Mouse (Mus musculus): ENCODE data around the gene Mgst3.

Mgst3 gene

DNA sequence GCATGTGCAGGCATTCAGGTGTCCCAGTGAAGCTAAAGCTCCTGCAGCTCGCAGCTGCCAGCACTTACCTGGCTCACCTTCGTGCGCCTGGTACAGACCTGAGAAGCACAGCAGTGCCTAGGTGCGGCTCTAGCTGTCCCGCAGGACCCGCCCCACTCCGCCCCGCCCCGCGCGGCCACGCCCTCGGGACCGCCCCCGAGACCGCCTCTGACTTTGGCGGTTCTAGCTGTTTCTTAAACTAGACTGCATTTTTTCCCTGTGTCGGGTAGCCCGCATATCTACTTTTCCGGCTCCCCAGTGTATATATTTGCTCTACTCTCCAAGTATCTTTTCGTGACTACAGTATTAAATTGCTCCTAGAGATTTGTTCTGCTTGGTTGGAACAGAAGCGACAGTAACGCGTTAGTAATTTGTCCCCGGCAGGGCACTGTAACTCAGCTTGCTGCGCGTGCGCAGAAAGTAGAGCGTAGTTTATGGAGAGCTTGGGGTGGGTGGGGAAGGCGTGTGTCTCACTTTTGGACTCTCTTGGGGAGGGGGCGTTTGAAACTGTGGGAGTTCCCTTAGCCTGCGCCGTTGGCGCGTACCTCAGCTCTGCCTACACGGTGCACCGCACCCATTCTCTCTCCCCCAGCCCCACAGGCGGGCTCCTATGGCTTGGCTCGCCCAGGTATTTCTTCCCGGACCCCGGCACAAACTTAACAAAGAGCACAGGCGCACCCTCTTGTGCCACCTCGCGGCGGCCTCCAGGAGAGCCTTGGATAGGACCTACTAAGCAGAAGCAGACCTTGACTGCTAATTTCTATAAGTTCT lies at the start of gene Mgst3:
TSS of gene Mgst3 (minus strand) at position 159 of the 810 bp plus-strand sequence.
- no peak for TF ChIP-seq GATA4 (IDR thresholded peaks at IDR 0.05; ENCODE audit: insufficient replicate concordance, low read length)

DNA sequence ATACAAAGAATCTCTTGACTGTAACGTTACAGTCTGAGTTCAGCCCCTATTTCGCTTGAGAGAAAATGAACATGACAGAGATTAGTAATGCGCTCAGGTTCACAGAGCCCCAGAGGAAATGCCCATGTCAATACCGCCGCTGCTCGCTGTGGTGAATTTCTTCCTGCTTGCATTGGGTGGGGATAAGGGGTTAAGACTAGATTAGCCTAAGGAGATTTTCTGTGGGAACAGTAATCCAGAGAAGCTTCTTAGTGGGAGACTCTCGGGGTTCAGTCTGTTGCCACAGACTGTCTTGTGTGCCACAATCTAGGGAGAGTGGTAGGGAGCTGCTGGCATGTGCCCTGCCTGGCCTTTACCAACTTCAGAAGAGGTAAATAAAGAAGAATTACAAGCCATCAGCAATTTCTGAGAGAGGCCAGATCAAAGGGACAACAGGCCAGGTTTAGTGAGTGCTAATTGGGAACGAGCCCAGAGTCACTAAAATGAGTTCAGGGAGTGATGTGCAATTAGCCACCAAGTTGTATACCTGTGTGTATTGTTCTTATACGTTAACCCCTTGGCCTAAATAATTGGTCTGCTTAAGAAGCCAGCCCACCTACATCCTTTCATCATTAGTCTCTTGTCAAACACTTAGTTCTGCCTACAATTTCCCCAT lies 44.7 kb upstream of the Mgst3 start:
- no peak for TF ChIP-seq GATA4 (IDR thresholded peaks at IDR 0.05; ENCODE audit: insufficient replicate concordance, low read length)

- no peak for TF ChIP-seq GATA4 (IDR thresholded peaks at IDR 0.05; ENCODE audit: insufficient replicate concordance, low read length)
Measured at GRCm38 (mm10) chr1:167437091-167437490, 43.5 kb upstream of the Mgst3 start.

DNA sequence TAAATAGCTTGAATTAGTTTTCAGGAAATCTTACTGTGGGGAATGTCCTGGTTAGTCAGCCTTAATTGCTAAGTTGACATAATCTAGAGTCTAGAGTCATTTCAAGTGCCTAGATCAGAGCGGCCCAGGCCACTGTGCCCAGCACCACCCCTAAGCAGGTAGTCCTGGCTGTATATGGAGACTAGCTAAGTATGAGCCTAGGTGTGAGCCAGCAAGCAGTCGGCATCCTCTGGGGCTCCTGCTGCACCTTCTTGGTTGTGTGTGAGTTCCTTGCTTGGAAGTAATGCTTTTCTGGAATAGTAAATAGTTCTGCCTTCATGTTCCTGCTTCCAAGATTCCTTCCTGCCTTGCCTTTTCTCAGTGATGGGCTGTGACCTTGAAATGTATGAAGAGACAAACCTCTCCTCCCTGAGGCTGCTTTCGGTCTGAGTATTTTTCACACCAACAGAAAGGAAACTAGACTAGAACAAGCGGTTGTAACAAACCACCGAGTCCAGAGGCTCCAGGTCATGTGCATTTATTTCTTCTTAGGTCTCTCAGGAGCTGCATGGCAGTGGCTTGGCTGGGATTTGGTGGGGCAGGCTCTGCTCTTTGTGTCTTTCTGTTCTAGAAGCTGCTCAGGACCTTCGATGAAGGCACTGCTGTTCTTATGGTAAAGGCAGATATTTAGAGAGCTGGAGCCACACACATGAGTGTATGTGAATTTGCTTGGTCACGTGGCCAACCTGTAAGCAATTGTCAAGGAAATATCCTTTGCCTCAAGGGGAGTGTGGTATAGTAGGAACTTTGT lies 42.7 kb upstream of the Mgst3 start:
- TF ChIP-seq GATA4 (IDR thresholded peaks at IDR 0.05; ENCODE audit: insufficient replicate concordance, low read length) = no peak

DNA sequence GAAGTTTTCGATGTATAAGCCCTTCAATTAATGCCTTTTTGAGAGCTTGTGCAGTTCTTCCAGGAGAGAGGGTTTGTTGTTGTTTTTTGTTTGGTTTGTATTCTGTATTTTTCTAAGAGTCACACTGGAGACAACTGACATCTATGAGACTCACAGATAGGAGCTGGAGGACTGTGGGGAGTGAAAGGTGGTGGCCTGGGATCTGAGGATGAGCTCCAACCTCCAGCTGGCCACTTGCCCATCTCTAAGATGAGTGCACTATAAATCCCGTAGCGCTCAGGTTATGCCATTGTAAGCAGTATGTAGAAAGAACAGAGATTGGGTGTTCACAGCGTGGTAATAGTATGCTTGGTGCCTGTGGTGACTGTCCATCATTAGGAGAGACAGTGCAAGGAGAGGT lies 41.3 kb upstream of the Mgst3 start:
- TF ChIP-seq GATA4 (IDR thresholded peaks at IDR 0.05; ENCODE audit: insufficient replicate concordance, low read length) = no peak

DNA sequence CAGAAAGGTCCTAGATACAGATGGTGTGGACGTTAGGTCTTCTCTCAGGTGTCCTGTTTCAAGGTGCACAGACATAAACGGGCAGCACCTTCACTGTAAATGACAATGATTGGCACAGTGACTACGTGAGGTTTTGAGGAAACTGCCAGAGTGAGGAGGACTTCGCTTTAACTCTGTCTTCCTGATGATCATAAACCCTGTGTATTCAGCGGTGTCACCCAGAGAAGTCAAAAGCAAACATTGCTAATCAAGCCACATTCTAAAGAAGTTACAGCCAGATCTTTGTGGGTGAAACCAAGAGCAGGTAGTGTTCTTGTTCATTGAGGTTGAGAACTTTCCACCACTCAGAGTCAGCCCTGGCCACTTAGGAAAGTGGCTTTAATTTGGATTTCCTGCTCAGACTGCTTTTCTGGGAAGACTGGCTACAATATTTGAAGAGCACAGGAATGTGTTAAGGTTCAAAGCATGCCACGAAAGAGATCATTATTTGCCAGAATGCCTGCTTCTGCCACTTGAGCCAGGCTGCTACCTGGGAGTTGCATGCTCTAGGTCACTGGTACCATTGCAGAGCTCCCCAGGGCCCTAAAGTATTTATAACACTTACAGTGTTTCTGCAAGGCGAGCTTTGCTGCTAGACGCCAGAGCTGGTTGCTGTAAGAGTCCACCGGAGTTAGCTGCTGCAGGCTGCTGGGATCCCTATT lies 37.5 kb upstream of the Mgst3 start:
- TF ChIP-seq GATA4 (IDR thresholded peaks at IDR 0.05; ENCODE audit: insufficient replicate concordance, low read length) = no peak

- TF ChIP-seq GATA4 (IDR thresholded peaks at IDR 0.05; ENCODE audit: insufficient replicate concordance, low read length) = no peak
Measured at GRCm38 (mm10) chr1:167426681-167427080, 33.0 kb upstream of the Mgst3 start.

- no peak for TF ChIP-seq GATA4 (IDR thresholded peaks at IDR 0.05; ENCODE audit: insufficient replicate concordance, low read length)
Measured at GRCm38 (mm10) chr1:167425572-167425971, 31.9 kb upstream of the Mgst3 start.

- no peak for TF ChIP-seq GATA4 (IDR thresholded peaks at IDR 0.05; ENCODE audit: insufficient replicate concordance, low read length)
Measured at GRCm38 (mm10) chr1:167422501-167423240, 29.0 kb upstream of the Mgst3 start.

DNA sequence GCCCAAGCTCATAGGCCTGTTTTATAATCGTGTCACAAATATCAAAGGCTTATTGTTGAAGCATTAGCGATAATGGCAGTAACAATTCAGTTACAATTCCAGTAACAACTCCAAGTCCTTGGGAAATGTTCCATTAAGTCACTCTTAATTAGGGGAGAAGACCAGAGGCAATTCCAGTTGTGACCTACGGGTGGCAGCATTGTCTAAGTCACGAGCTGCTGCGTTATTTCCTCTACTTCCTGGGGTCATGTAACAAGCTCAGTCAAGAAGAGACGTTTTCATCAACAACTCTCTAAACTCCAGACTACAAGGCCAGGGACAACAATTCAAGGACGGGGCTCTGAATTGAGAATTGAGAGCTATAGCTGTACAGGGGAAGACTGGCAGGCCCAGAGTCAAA lies 21.2 kb upstream of the Mgst3 start:
- no peak for TF ChIP-seq GATA4 (IDR thresholded peaks at IDR 0.05; ENCODE audit: insufficient replicate concordance, low read length)

GRCm38 (mm10) chr1:167411991-167412715 lies 18.5 kb upstream of the Mgst3 start:
- TF ChIP-seq GATA4 (IDR thresholded peaks at IDR 0.05; ENCODE audit: insufficient replicate concordance, low read length) = no peak

DNA sequence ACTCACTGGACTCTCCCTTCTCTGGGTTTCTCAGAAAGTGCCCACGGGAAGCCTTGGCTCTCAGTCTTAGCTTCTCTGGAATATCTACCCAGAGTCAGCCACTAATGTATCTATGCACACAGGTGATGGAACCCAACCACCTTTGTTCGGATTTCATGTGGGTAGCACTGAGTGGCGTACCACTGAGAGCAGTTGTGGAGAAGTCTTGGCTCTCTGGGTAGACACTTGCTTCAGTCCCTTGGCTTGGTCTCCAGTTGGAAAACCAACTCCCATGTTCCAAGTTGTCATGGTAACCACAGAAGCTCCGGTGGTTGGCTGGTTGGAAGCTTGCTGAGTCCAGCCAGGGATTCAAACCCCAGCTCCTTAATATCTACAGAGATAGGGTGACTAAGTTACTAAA lies 16.0 kb upstream of the Mgst3 start:
- no peak for TF ChIP-seq GATA4 (IDR thresholded peaks at IDR 0.05; ENCODE audit: insufficient replicate concordance, low read length)

- no peak for TF ChIP-seq GATA4 (IDR thresholded peaks at IDR 0.05; ENCODE audit: insufficient replicate concordance, low read length)
Measured at GRCm38 (mm10) chr1:167405237-167405636, 11.6 kb upstream of the Mgst3 start.

DNA sequence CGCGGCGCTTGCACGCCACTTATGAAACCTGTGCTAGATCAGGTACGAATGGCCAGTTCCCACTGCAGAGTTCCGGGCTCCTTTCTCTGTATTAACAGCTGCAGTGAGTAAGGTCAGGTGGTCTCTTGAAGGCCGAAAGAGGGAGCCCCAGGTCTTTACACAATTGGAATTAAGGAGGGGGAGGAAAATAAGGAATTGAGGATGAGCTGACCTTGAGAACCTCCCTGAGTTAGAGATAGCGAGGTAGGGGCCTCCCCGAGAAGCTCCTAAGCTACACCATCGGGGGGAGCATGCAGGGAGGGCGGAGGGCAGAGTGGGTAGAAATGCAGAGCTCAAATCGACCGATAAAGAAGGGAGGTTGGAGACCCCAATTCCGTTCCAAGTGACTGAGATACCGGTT lies 360 bp downstream of the Mgst3 start:
- no peak for TF ChIP-seq GATA4 (IDR thresholded peaks at IDR 0.05; ENCODE audit: insufficient replicate concordance, low read length)

All from liver, adult (tissue).